11 mouse cellular contexts compared by ENCODE assay signal in the genomic region with DNA sequence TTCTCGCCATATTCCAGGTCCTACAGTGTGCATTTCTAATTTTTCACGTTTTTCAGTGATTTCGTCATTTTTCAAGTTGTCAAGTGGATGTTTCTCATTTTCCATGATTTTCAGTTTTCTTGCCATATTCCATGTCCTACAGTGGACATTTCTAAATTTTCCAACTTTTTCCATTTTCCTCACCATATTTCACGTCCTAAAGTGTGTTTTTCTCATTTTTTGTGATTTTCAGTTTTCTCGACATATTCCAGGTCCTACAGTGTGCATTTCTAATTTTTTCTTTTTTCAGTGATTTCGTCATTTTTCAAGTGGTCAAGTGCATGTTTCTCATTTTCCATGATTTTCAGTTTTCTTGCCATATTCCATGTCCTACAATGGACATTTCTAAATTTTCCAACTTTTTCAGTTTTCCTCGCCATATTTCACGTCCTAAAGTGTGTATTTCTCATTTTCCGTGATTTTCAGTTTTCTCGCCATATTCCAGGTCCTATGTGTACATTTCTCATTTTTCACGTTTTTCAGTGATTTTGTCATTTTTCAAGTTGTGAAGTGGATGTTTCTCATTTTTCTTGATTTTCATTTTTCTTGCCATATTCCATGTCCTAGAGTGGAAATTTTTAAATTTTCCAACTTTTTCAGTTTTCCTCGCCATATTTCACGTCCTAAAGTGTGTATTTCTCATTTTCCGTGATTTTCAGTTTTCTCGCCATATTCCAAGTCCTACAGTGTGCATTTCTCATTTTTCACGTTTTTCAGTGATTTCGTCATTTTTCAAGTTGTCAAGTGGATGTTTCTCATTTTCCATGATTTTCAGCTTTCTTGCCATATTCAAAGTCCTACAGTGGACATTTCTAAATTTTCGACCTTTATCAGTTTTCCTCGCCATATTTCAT. TPM values are rescaled to one million over a fixed set of nuclear protein-coding genes. Genes with fewer than 3 reads are reported as not detected.
DNase-seq lines count a peak whose midpoint lies in the region; ATAC-seq lines count a peak whose summit lies in the region.
"Not testable (repeated sequence)": the region's sequence is repeated elsewhere in the genome, so short reads cannot be mapped to it uniquely, and the experiment has no call there.
"Had no signal": no experiment of that assay in that cellular context is flagged by ENCODE, and none has a peak within 500 bp of the region (broad histone marks: within the 10 kb centered on the region; RNA-seq: fewer than 3 reads in every experiment).

No protein-coding gene starts in this region.

- peak; percentile 57 for ATAC-seq in erythroblast, adult 5-6 weeks (replicated peaks; ENCODE audit: low FRiP score, poor library complexity, severe bottlenecking)
- ATAC-seq in intestine, embryonic 15.5 days = peak; percentile 71; the same call in 1 of the 2 replicates
- peak; percentile 63 for ATAC-seq in lung, embryonic 16.5 days (ENCODE audit: low read depth)
- ATAC-seq in neural tube, embryonic 14.5 days (ENCODE audit: low read depth) = 0 out of 2 replicates have a peak, but pooled peaks have one; percentile 57

- not testable (repeated sequence) for H3K4me1 ChIP-seq in intestine, embryonic 15.5 days (replicated peaks); lung, embryonic 16.5 days (replicated peaks; ENCODE audit: control insufficient read depth, insufficient read depth, low read length); neural tube, embryonic 14.5 days (ENCODE audit: control insufficient read depth, insufficient read depth, low read length)

- peak; percentile 37 for DNase-seq in adrenal gland, adult 8-10 months
- peak; percentile 79 for DNase-seq in heart, adult 11 months
- peak; percentile 18 to 25 for DNase-seq in layer of hippocampus, postnatal 25 days (ENCODE audit: extremely low spot score in 1 of 2, low spot score in 1 of 2)
- DNase-seq in thymus, postnatal 10 days (ENCODE audit: low spot score in 2 of 2) = peak; percentile 73 to 95

- H3K36me3 ChIP-seq in intestine, embryonic 15.5 days; lung, embryonic 16.5 days (ENCODE audit: control insufficient read depth, insufficient read depth, low read length); neural tube, embryonic 14.5 days (ENCODE audit: control insufficient read depth, insufficient read depth, low read length): not testable (repeated sequence)

- H3K4me3 ChIP-seq in intestine, embryonic 15.5 days (replicated peaks); lung, embryonic 16.5 days (ENCODE audit: low read length); neural tube, embryonic 14.5 days (ENCODE audit: low read depth, low read length): not testable (repeated sequence)

- not testable (repeated sequence) for H3K4me2 ChIP-seq in intestine, embryonic 15.5 days (replicated peaks); lung, embryonic 16.5 days (ENCODE audit: low read depth, low read length); neural tube, embryonic 14.5 days (ENCODE audit: low read depth, low read length)

- H3K27me3 ChIP-seq in intestine, embryonic 15.5 days (replicated peaks); lung, embryonic 16.5 days (ENCODE audit: control insufficient read depth, insufficient read depth, low read depth, low read length); neural tube, embryonic 14.5 days (ENCODE audit: control insufficient read depth, insufficient read depth, low read length): not testable (repeated sequence)

- not testable (repeated sequence) for H3K9me3 ChIP-seq in intestine, embryonic 15.5 days; lung, embryonic 16.5 days (ENCODE audit: control insufficient read depth, low read length); neural tube, embryonic 14.5 days (ENCODE audit: control insufficient read depth, low read length)

- 78% methylated on average over 17 of the region's 19 CpGs for WGBS in intestine, embryonic 15.5 days
- 81% methylated on average over 11 of the region's 19 CpGs for WGBS in lung, embryonic 16.5 days
- WGBS in neural tube, embryonic 14.5 days = 76% methylated on average over 11 of the region's 19 CpGs

- not testable (repeated sequence) for H3K27ac ChIP-seq in intestine, embryonic 15.5 days; lung, embryonic 16.5 days (ENCODE audit: low read length); neural tube, embryonic 14.5 days (ENCODE audit: low read depth, low read length)

- H3K9ac ChIP-seq in intestine, embryonic 15.5 days; lung, embryonic 16.5 days (ENCODE audit: low read length); neural tube, embryonic 14.5 days (replicated peaks; ENCODE audit: low read depth, low read length): not testable (repeated sequence)

RNA-seq across cellular contexts. Expression of a gene that starts 2.9 kb away (rescaled TPM):
- total RNA-seq in adrenal gland, adult 8-10 months (2022) = under 1 TPM; 0.59 to 0.92 (median 0.78) TPM
- 2.9 and 39.8 TPM in 2 replicates for total RNA-seq in erythroblast, adult 5-6 weeks (2015; ENCODE audit: low replicate concordance)
- 68.4 and 134 TPM in 2 replicates for total RNA-seq in erythroblast, adult 5-6 weeks (2017; ENCODE audit: low replicate concordance)
- polyA plus RNA-seq in intestine, embryonic 15.5 days (2015; fragmentation: Nextera tagmentation; extraction: Ambion mirVana) = 0.30 TPM in 1 of 2 replicates, not detected in the other
- total RNA-seq in layer of hippocampus, postnatal 25 days (2021) = under 1 TPM; 0.42 to 0.89 TPM
- not detected in 2 replicates for polyA plus RNA-seq in lung, embryonic 16.5 days (2015; fragmentation: Nextera tagmentation; extraction: Ambion mirVana)
- 0.44 TPM in 1 of 2 replicates, not detected in the other for polyA plus RNA-seq in neural tube, embryonic 14.5 days (2014; fragmentation: Nextera tagmentation; extraction: Ambion mirVana)
- polyA plus RNA-seq: limb, embryonic 10.5 days had no signal

RNA-seq across cellular contexts. Expression of a gene that starts 3.3 kb away (rescaled TPM):
- 1 to 10 TPM in 2 of 4 experiments, not detected in 2; 1.1 to 1.5 TPM for total RNA-seq in adrenal gland, adult 8-10 months (2022)
- 5.4 and 26.3 TPM in 2 replicates for total RNA-seq in erythroblast, adult 5-6 weeks (2015; ENCODE audit: low replicate concordance)
- total RNA-seq in erythroblast, adult 5-6 weeks (2017; ENCODE audit: low replicate concordance) = 27.9 and 81.7 TPM in 2 replicates
- 0.64 TPM in 1 of 2 replicates, not detected in the other for polyA plus RNA-seq in intestine, embryonic 15.5 days (2015; fragmentation: Nextera tagmentation; extraction: Ambion mirVana)
- total RNA-seq in layer of hippocampus, postnatal 25 days (2021) = 1 to 10 TPM in 1 of 2 experiments, not detected in 1; 1.3 TPM
- polyA plus RNA-seq in lung, embryonic 16.5 days (2015; fragmentation: Nextera tagmentation; extraction: Ambion mirVana) = 0.62 TPM in 1 of 2 replicates, not detected in the other
- 1.4 TPM in 1 of 2 replicates, not detected in the other for polyA plus RNA-seq in neural tube, embryonic 14.5 days (2014; fragmentation: Nextera tagmentation; extraction: Ambion mirVana)
- polyA plus RNA-seq: limb, embryonic 10.5 days had no signal

RNA-seq across cellular contexts. Expression of a gene that starts 4.6 kb away (rescaled TPM):
- not detected for total RNA-seq in adrenal gland, adult 8-10 months (2022)
- total RNA-seq in erythroblast, adult 5-6 weeks (2015; ENCODE audit: low replicate concordance) = 2.9 TPM in 1 of 2 replicates, not detected in the other
- 1.7 and 10.6 TPM in 2 replicates for total RNA-seq in erythroblast, adult 5-6 weeks (2017; ENCODE audit: low replicate concordance)
- polyA plus RNA-seq in intestine, embryonic 15.5 days (2015; fragmentation: Nextera tagmentation; extraction: Ambion mirVana) = not detected in 2 replicates
- not detected for total RNA-seq in layer of hippocampus, postnatal 25 days (2021)
- polyA plus RNA-seq in lung, embryonic 16.5 days (2015; fragmentation: Nextera tagmentation; extraction: Ambion mirVana) = not detected in 2 replicates
- polyA plus RNA-seq in neural tube, embryonic 14.5 days (2014; fragmentation: Nextera tagmentation; extraction: Ambion mirVana) = not detected in 2 replicates
- total RNA-seq: adrenal gland, postnatal 36 days had no signal
- polyA plus RNA-seq: CD4-positive, CD25-positive, alpha-beta regulatory T cell, adult 4 months; limb, embryonic 10.5 days had no signal

RNA-seq across cellular contexts. Expression of a gene that starts 5.1 kb away (rescaled TPM):
- under 1 TPM in 2 of 4 experiments, not detected in 2; 0.52 to 0.62 TPM for total RNA-seq in adrenal gland, adult 8-10 months (2022)
- total RNA-seq in erythroblast, adult 5-6 weeks (2015; ENCODE audit: low replicate concordance) = 3.8 and 9.6 TPM in 2 replicates
- 40.0 and 125 TPM in 2 replicates for total RNA-seq in erythroblast, adult 5-6 weeks (2017; ENCODE audit: low replicate concordance)
- polyA plus RNA-seq in intestine, embryonic 15.5 days (2015; fragmentation: Nextera tagmentation; extraction: Ambion mirVana) = not detected in 2 replicates
- not detected for total RNA-seq in layer of hippocampus, postnatal 25 days (2021)
- 0.44 TPM in 1 of 2 replicates, not detected in the other for polyA plus RNA-seq in lung, embryonic 16.5 days (2015; fragmentation: Nextera tagmentation; extraction: Ambion mirVana)
- not detected in 2 replicates for polyA plus RNA-seq in neural tube, embryonic 14.5 days (2014; fragmentation: Nextera tagmentation; extraction: Ambion mirVana)
- polyA plus RNA-seq: limb, embryonic 10.5 days had no signal

RNA-seq across cellular contexts. Expression of a gene that starts 7.1 kb away (rescaled TPM):
- 1 to 10 TPM in 1 of 4 experiments, not detected in 3; 1.3 TPM for total RNA-seq in adrenal gland, adult 8-10 months (2022)
- total RNA-seq in erythroblast, adult 5-6 weeks (2015; ENCODE audit: low replicate concordance) = 6.5 and 7.5 TPM in 2 replicates
- 19.3 and 30.7 TPM in 2 replicates for total RNA-seq in erythroblast, adult 5-6 weeks (2017; ENCODE audit: low replicate concordance)
- polyA plus RNA-seq in intestine, embryonic 15.5 days (2015; fragmentation: Nextera tagmentation; extraction: Ambion mirVana) = not detected in 2 replicates
- under 1 TPM in 1 of 2 experiments, not detected in 1; 0.85 TPM for total RNA-seq in layer of hippocampus, postnatal 25 days (2021)
- polyA plus RNA-seq in lung, embryonic 16.5 days (2015; fragmentation: Nextera tagmentation; extraction: Ambion mirVana) = not detected in 2 replicates
- not detected in 2 replicates for polyA plus RNA-seq in neural tube, embryonic 14.5 days (2014; fragmentation: Nextera tagmentation; extraction: Ambion mirVana)
- polyA plus RNA-seq: limb, embryonic 10.5 days had no signal

Comparison
In these comparisons a context has a peak if more than half of its experiments do, and no peak if none do; other contexts are left out.
1. DNase-seq: peak in every context shown above with its lines; median percentile 84 in thymus, postnatal 10 days; 79 in heart, adult 11 months; 37 in adrenal gland, adult 8-10 months; 22 in layer of hippocampus, postnatal 25 days.